In the genomic region with DNA sequence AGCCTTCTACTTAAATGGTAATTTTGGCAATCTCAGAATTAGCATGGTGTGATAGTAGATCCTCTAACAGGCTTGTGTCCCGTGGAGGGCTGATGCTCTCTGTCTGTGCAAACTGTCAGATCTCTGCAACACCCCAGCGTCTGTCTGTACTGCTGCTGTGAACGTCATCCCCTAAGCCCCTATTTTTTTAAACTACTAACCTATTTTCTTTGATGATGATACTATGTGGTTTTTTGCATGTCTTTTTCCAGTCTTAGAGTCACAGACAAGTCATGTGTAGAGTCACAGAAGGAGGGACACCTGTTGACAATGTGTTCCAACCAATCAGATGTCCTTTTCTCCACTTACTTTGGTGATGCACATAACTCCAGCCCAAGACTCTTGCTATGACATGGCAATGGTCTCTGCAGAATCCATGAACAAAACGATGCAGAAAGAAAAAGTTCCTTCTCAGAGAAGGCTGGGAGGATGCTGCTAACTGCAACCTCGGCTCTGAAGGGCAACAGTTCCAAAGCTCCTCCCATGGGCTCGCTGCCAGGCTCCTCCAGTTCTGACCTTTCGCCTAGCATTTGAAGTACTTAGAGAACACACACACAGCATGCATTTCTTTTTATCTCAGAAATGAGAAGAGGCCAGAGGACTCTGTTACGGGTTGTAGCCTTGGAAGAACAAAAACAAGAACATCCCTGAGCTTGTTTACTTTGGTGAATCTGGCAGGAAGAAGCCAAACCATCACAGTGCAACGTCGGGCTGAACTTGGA, we compare ENCODE assay signal across 8 mouse cellular contexts. TPM values are rescaled to one million over a fixed set of nuclear protein-coding genes. Genes with fewer than 3 reads are reported as not detected.
A peak's percentile ranks its signal among the peaks of the same experiment; 100 is the strongest.
DNase-seq lines count a peak whose midpoint lies in the region; ATAC-seq lines count a peak whose summit lies in the region.

No protein-coding gene starts in this region.

- H3K27me3 ChIP-seq in forebrain, embryonic 14.5 days (replicated peaks; ENCODE audit: control insufficient read depth, insufficient read depth, low read length) = no peaks in the 10 kb centered on the region
- no peaks in the 10 kb centered on the region for H3K27me3 ChIP-seq in forebrain, embryonic 10.5 days (ENCODE audit: poor library complexity, severe bottlenecking)
- H3K27me3 ChIP-seq in heart, embryonic 13.5 days (replicated peaks) = no peaks in the 10 kb centered on the region
- no peaks in the 10 kb centered on the region for H3K27me3 ChIP-seq in stomach, embryonic 16.5 days (ENCODE audit: control insufficient read depth, insufficient read depth, low read length)
- H3K27me3 ChIP-seq in midbrain, embryonic 10.5 days (ENCODE audit: low read depth, poor library complexity, severe bottlenecking) = no peaks in the 10 kb centered on the region

- H3K9ac ChIP-seq in forebrain, embryonic 14.5 days (ENCODE audit: low read length) = no peak overlapping the region
- no peak overlapping the region for H3K9ac ChIP-seq in heart, embryonic 13.5 days
- H3K9ac ChIP-seq in stomach, embryonic 16.5 days (ENCODE audit: low read length) = no peak overlapping the region

- peaks cover 7% of the 10 kb centered on the region; the same call in 1 of the 2 replicates for H3K4me1 ChIP-seq in forebrain, embryonic 14.5 days (ENCODE audit: control insufficient read depth, insufficient read depth, low read length)
- H3K4me1 ChIP-seq in forebrain, embryonic 10.5 days = 0 out of 2 replicates have a peak, but pooled peaks cover 9% of the 10 kb centered on the region
- peaks cover 34% of the 10 kb centered on the region for H3K4me1 ChIP-seq in heart, embryonic 13.5 days
- peaks cover 9% of the 10 kb centered on the region; the same call in 1 of the 2 replicates for H3K4me1 ChIP-seq in stomach, embryonic 16.5 days (ENCODE audit: control insufficient read depth, insufficient read depth, low read length)
- peaks cover 10% of the 10 kb centered on the region for H3K4me1 ChIP-seq in midbrain, embryonic 10.5 days

- no peak for ATAC-seq in forebrain, embryonic 14.5 days
- ATAC-seq in heart, embryonic 13.5 days (ENCODE audit: extremely low read depth, insufficient number of reproducible peaks, low FRiP score, low TSS enrichment) = no peak
- ATAC-seq in stomach, embryonic 16.5 days (ENCODE audit: insufficient read depth, low FRiP score) = peak; percentile 61; the same call in 1 of the 2 replicates

- H3K4me3 ChIP-seq in forebrain, embryonic 14.5 days (ENCODE audit: low read depth, low read length) = no peak overlapping the region
- H3K4me3 ChIP-seq in forebrain, embryonic 10.5 days = no peak overlapping the region
- H3K4me3 ChIP-seq in heart, embryonic 13.5 days = no peak overlapping the region; the same call in 1 of the 2 replicates
- H3K4me3 ChIP-seq in stomach, embryonic 16.5 days (replicated peaks; ENCODE audit: low read length) = no peak overlapping the region
- H3K4me3 ChIP-seq in midbrain, embryonic 10.5 days = no peak overlapping the region

- H3K36me3 ChIP-seq in forebrain, embryonic 14.5 days (ENCODE audit: control insufficient read depth, insufficient read depth, low read length) = peaks cover 18% of the 10 kb centered on the region
- H3K36me3 ChIP-seq in forebrain, embryonic 10.5 days (replicated peaks) = peaks cover 18% of the 10 kb centered on the region
- H3K36me3 ChIP-seq in heart, embryonic 13.5 days = peaks cover 8% of the 10 kb centered on the region
- H3K36me3 ChIP-seq in stomach, embryonic 16.5 days (ENCODE audit: control insufficient read depth, insufficient read depth, low read length) = no peaks in the 10 kb centered on the region
- H3K36me3 ChIP-seq in midbrain, embryonic 10.5 days = peaks cover 11% of the 10 kb centered on the region

- DNase-seq in forebrain, embryonic 14.5 days (ENCODE audit: low spot score) = peak; percentile 38
- no peak for DNase-seq in forebrain, embryonic 10.5 days (ENCODE audit: extremely low spot score, low spot score)
- peak; percentile 82 to 84 for DNase-seq in kidney, postnatal 25 days
- no peak for DNase-seq in cerebellum, postnatal 36 days
- no peak for DNase-seq in left cerebral cortex, adult 18-20 months (ENCODE audit: low spot score in 2 of 2)
- DNase-seq in midbrain, embryonic 10.5 days (ENCODE audit: low spot score) = no peak

- H3K4me2 ChIP-seq in forebrain, embryonic 14.5 days (ENCODE audit: low read length) = no peak overlapping the region
- H3K4me2 ChIP-seq in heart, embryonic 13.5 days = peak overlapping the region; percentile 51
- H3K4me2 ChIP-seq in stomach, embryonic 16.5 days (ENCODE audit: low read depth, low read length) = no peak overlapping the region

- H3K27ac ChIP-seq in forebrain, embryonic 14.5 days (ENCODE audit: low read depth, low read length) = no peak overlapping the region
- H3K27ac ChIP-seq in forebrain, embryonic 10.5 days = no peak overlapping the region
- peak overlapping the region; percentile 78 for H3K27ac ChIP-seq in heart, embryonic 13.5 days (replicated peaks)
- peak overlapping the region; percentile 3; the same call in 1 of the 2 replicates for H3K27ac ChIP-seq in stomach, embryonic 16.5 days (ENCODE audit: low read length)
- H3K27ac ChIP-seq in midbrain, embryonic 10.5 days (replicated peaks) = no peak overlapping the region

- 61% methylated on average over 10 of the region's 10 CpGs for WGBS in forebrain, embryonic 14.5 days
- WGBS in forebrain, embryonic 10.5 days = 79% methylated on average over 10 of the region's 10 CpGs
- WGBS in heart, embryonic 13.5 days = 19% methylated on average over 10 of the region's 10 CpGs
- 41% methylated on average over 10 of the region's 10 CpGs for WGBS in stomach, embryonic 16.5 days
- 72% methylated on average over 10 of the region's 10 CpGs for WGBS in midbrain, embryonic 10.5 days

- no peaks in the 10 kb centered on the region for H3K9me3 ChIP-seq in forebrain, embryonic 14.5 days (replicated peaks; ENCODE audit: control insufficient read depth, low read length)
- H3K9me3 ChIP-seq in forebrain, embryonic 10.5 days = peaks cover 5% of the 10 kb centered on the region; the same call in 1 of the 2 replicates
- H3K9me3 ChIP-seq in heart, embryonic 13.5 days = no peaks in the 10 kb centered on the region
- H3K9me3 ChIP-seq in stomach, embryonic 16.5 days (replicated peaks; ENCODE audit: control insufficient read depth, low read length) = peaks cover 5% of the 10 kb centered on the region; the same call in 1 of the 2 replicates
- no peaks in the 10 kb centered on the region for H3K9me3 ChIP-seq in midbrain, embryonic 10.5 days (replicated peaks)

RNA-seq across cellular contexts. Expression of a gene that starts 23.0 kb away (rescaled TPM):
- 8.8 and 9.5 TPM in 2 replicates for polyA plus RNA-seq in forebrain, embryonic 14.5 days (2014; fragmentation: Nextera tagmentation; extraction: Ambion mirVana)
- 12.7 and 13.4 TPM in 2 replicates for polyA plus RNA-seq in forebrain, embryonic 10.5 days (2016; fragmentation: Nextera tagmentation; extraction: Ambion mirVana)
- polyA plus RNA-seq in heart, embryonic 13.5 days (2015; fragmentation: Nextera tagmentation; extraction: Ambion mirVana) = 6.9 and 7.8 TPM in 2 replicates
- 10.9 and 11.3 TPM in 2 replicates for polyA plus RNA-seq in stomach, embryonic 16.5 days (2015; fragmentation: Nextera tagmentation; extraction: Ambion mirVana)
- 10 to 100 TPM; 19.4 to 20.0 TPM for total RNA-seq in left cerebral cortex, adult 18-20 months (2021)
- polyA plus RNA-seq in midbrain, embryonic 10.5 days (2016; fragmentation: Nextera tagmentation; extraction: Ambion mirVana) = 10.8 and 13.1 TPM in 2 replicates

RNA-seq across cellular contexts. Expression of a gene that starts 23.0 kb away (rescaled TPM):
- polyA plus RNA-seq in forebrain, embryonic 14.5 days (2014; fragmentation: Nextera tagmentation; extraction: Ambion mirVana) = 0.99 and 2.3 TPM in 2 replicates
- polyA plus RNA-seq in forebrain, embryonic 10.5 days (2016; fragmentation: Nextera tagmentation; extraction: Ambion mirVana) = 2.7 and 3.6 TPM in 2 replicates
- 1.7 and 2.1 TPM in 2 replicates for polyA plus RNA-seq in heart, embryonic 13.5 days (2015; fragmentation: Nextera tagmentation; extraction: Ambion mirVana)
- 1.9 and 2.0 TPM in 2 replicates for polyA plus RNA-seq in stomach, embryonic 16.5 days (2015; fragmentation: Nextera tagmentation; extraction: Ambion mirVana)
- 1 to 10 TPM; 7.2 to 8.7 TPM for total RNA-seq in left cerebral cortex, adult 18-20 months (2021)
- polyA plus RNA-seq in midbrain, embryonic 10.5 days (2016; fragmentation: Nextera tagmentation; extraction: Ambion mirVana) = 3.2 and 3.4 TPM in 2 replicates

RNA-seq across cellular contexts. Expression of a gene that starts 48.9 kb away (rescaled TPM):
- 14.7 and 16.4 TPM in 2 replicates for polyA plus RNA-seq in forebrain, embryonic 14.5 days (2014; fragmentation: Nextera tagmentation; extraction: Ambion mirVana)
- polyA plus RNA-seq in forebrain, embryonic 10.5 days (2016; fragmentation: Nextera tagmentation; extraction: Ambion mirVana) = 1.3 and 1.5 TPM in 2 replicates
- 0.74 and 0.93 TPM in 2 replicates for polyA plus RNA-seq in heart, embryonic 13.5 days (2015; fragmentation: Nextera tagmentation; extraction: Ambion mirVana)
- 1.2 and 1.6 TPM in 2 replicates for polyA plus RNA-seq in stomach, embryonic 16.5 days (2015; fragmentation: Nextera tagmentation; extraction: Ambion mirVana)
- total RNA-seq in left cerebral cortex, adult 18-20 months (2021) = 10 to 100 TPM; 39.9 to 47.2 TPM
- 1.1 and 1.3 TPM in 2 replicates for polyA plus RNA-seq in midbrain, embryonic 10.5 days (2016; fragmentation: Nextera tagmentation; extraction: Ambion mirVana)

Comparison
In these comparisons a context has a peak if more than half of its experiments do, and no peak if none do; other contexts are left out.
1. DNase-seq: peak in forebrain, embryonic 14.5 days (single experiment) and kidney, postnatal 25 days (2 of 2); none in forebrain, embryonic 10.5 days (single experiment), cerebellum, postnatal 36 days (0 of 2), left cerebral cortex, adult 18-20 months (0 of 2) and midbrain, embryonic 10.5 days (single experiment).
2. H3K27ac ChIP-seq: peak in heart, embryonic 13.5 days (single experiment) and stomach, embryonic 16.5 days (single experiment); none in forebrain, embryonic 14.5 days (single experiment), forebrain, embryonic 10.5 days (single experiment) and midbrain, embryonic 10.5 days (single experiment).